Comparison of ENCODE assay signal across 9 mouse cellular contexts in the genomic region with DNA sequence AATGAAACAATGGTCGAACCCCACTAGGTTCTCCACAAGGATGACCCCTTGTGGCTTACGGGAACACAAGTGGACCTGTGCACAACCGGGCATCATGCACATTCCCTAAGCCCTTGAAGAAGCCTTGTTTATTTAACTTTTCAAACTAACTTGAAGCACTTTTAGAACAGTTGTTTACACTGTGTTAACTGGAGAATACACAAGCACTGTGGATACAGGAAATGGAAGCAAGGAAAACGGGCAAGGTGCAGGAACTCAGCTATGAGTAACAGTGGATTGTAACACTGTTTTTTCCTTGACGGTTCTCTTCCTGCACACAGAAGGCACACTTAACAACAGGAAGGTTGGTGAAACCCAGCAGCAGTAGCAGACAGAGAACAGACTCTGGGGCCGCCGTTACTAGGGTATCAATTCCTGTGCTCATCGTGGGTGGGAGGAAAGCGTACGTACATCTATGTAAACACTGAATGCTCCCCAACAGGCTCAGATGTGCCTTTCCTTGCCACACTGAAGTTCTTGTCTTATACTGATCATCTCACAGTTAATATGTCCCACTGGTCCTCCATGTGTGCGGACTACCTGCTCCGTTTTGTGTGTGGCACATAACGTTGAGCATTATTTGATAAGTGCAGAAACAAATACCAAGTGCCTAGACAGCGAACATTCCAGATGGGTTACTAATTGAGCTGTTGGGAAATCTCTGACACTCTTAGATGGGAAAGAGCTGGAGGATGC.
DNase-seq lines count a peak whose midpoint lies in the region; ATAC-seq and TF ChIP-seq lines count a peak whose summit lies in the region.
"Had no signal": no experiment of that assay in that cellular context is flagged by ENCODE, and none has a peak within 500 bp of the region (broad histone marks: within the 10 kb centered on the region; RNA-seq: fewer than 3 reads in every experiment).

No protein-coding gene starts in this region.

- no peak overlapping the region for H3K4me3 ChIP-seq in limb, embryonic 11.5 days (ENCODE audit: low read depth, low read length)
- no peak overlapping the region for H3K4me3 ChIP-seq in limb, embryonic 10.5 days
- no peak overlapping the region for H3K4me3 ChIP-seq in lung, embryonic 14.5 days (ENCODE audit: low read depth, low read length)
- H3K4me3 ChIP-seq in stomach, embryonic 14.5 days (ENCODE audit: low read depth, low read length): no peak overlapping the region
- H3K4me3 ChIP-seq in cerebellum, adult 2 months (replicated peaks; ENCODE audit: insufficient read depth, low read depth, low read length): no peak overlapping the region
- H3K4me3 ChIP-seq: embryonic facial prominence, embryonic 15.5 days had no signal

- H3K4me2 ChIP-seq in limb, embryonic 11.5 days (ENCODE audit: low read depth, severe bottlenecking): no peak overlapping the region
- H3K4me2 ChIP-seq in lung, embryonic 14.5 days: no peak overlapping the region
- H3K4me2 ChIP-seq in stomach, embryonic 14.5 days (replicated peaks; ENCODE audit: low read depth, low read length): no peak overlapping the region
- H3K4me2 ChIP-seq: embryonic facial prominence, embryonic 15.5 days had no signal

- 77% methylated on average over 14 of the region's 14 CpGs for WGBS in limb, embryonic 11.5 days
- WGBS in limb, embryonic 10.5 days: 77% methylated on average over 14 of the region's 14 CpGs
- 45% methylated on average over 14 of the region's 14 CpGs for WGBS in lung, embryonic 14.5 days
- 52% methylated on average over 14 of the region's 14 CpGs for WGBS in stomach, embryonic 14.5 days
- 79% methylated on average over 14 of the region's 14 CpGs for WGBS in cerebellum, adult 2 months

- H3K4me1 ChIP-seq in limb, embryonic 11.5 days (ENCODE audit: control insufficient read depth, insufficient read depth, low read length): no peaks in the 10 kb centered on the region
- 0 out of 2 replicates have a peak, but pooled peaks cover 3% of the 10 kb centered on the region for H3K4me1 ChIP-seq in limb, embryonic 10.5 days
- H3K4me1 ChIP-seq in lung, embryonic 14.5 days (ENCODE audit: insufficient read depth): peaks cover 2% of the 10 kb centered on the region; the same call in 1 of the 2 replicates
- H3K4me1 ChIP-seq in stomach, embryonic 14.5 days (ENCODE audit: control insufficient read depth, insufficient read depth, low read length): no peaks in the 10 kb centered on the region
- no peaks in the 10 kb centered on the region for H3K4me1 ChIP-seq in cerebellum, adult 2 months (ENCODE audit: control insufficient read depth, insufficient read depth, low read length)
- H3K4me1 ChIP-seq: embryonic facial prominence, embryonic 15.5 days had no signal

- DNase-seq in adrenal gland, postnatal 14 days: peak; percentile 9
- no peak for DNase-seq in adrenal gland, adult 18-20 months (ENCODE audit: low spot score in 2 of 2)
- no peak for DNase-seq in limb, embryonic 11.5 days (ENCODE audit: low spot score)
- DNase-seq in limb, embryonic 10.5 days (ENCODE audit: low spot score): no peak
- DNase-seq in lung, embryonic 14.5 days: peak; percentile 32
- DNase-seq in urinary bladder, postnatal 4 days (ENCODE audit: low spot score in 2 of 2): no peak
- no peak for DNase-seq in cerebellum, adult 2 months

- H3K27ac ChIP-seq in limb, embryonic 11.5 days (replicated peaks; ENCODE audit: low read depth, low read length): no peak overlapping the region
- H3K27ac ChIP-seq in limb, embryonic 10.5 days: no peak overlapping the region
- H3K27ac ChIP-seq in lung, embryonic 14.5 days (ENCODE audit: low read depth): 0 out of 2 replicates have a peak overlapping the region, but pooled peaks have one; percentile 38
- no peak overlapping the region for H3K27ac ChIP-seq in stomach, embryonic 14.5 days (ENCODE audit: low read length)
- no peak overlapping the region for H3K27ac ChIP-seq in cerebellum, adult 2 months (ENCODE audit: insufficient read depth, low read length)
- H3K27ac ChIP-seq: embryonic facial prominence, embryonic 15.5 days had no signal

- TF ChIP-seq CTCF in lung, embryonic 14.5 days (IDR thresholded peaks at IDR 0.05; ENCODE audit: low read depth): peak; percentile 32
- TF ChIP-seq CTCF in cerebellum, adult 2 months (IDR thresholded peaks at IDR 0.05; ENCODE audit: borderline replicate concordance, insufficient read depth, low read depth, low read length): no peak

- no peaks in the 10 kb centered on the region for H3K9me3 ChIP-seq in limb, embryonic 11.5 days (ENCODE audit: control insufficient read depth, low read length)
- H3K9me3 ChIP-seq in limb, embryonic 10.5 days (replicated peaks): no peaks in the 10 kb centered on the region
- no peaks in the 10 kb centered on the region for H3K9me3 ChIP-seq in lung, embryonic 14.5 days (ENCODE audit: low read depth, low read length)
- H3K9me3 ChIP-seq in stomach, embryonic 14.5 days (ENCODE audit: control insufficient read depth, low read depth, low read length): no peaks in the 10 kb centered on the region
- H3K9me3 ChIP-seq: embryonic facial prominence, embryonic 15.5 days had no signal

- TF ChIP-seq POLR2A in cerebellum, adult 2 months (IDR thresholded peaks at IDR 0.05; ENCODE audit: borderline replicate concordance, insufficient read depth, low read length): no peak

- 0 out of 2 replicates have a peak, but pooled peaks have one; percentile 35 for ATAC-seq in limb, embryonic 11.5 days (ENCODE audit: insufficient number of reproducible peaks, low FRiP score, low TSS enrichment, low read depth)
- peak; percentile 60 for ATAC-seq in lung, embryonic 14.5 days (ENCODE audit: insufficient read depth)
- ATAC-seq in stomach, embryonic 14.5 days (ENCODE audit: insufficient number of reproducible peaks, insufficient read depth, low FRiP score, low read depth): peak; percentile 10; the same call in 1 of the 2 replicates

- no peak overlapping the region for H3K9ac ChIP-seq in limb, embryonic 11.5 days (ENCODE audit: low read length)
- H3K9ac ChIP-seq in lung, embryonic 14.5 days: no peak overlapping the region; the same call in 1 of the 2 replicates
- no peak overlapping the region for H3K9ac ChIP-seq in stomach, embryonic 14.5 days (replicated peaks; ENCODE audit: low read depth, low read length)
- H3K9ac ChIP-seq: embryonic facial prominence, embryonic 15.5 days had no signal

- H3K36me3 ChIP-seq in limb, embryonic 11.5 days (ENCODE audit: control insufficient read depth, insufficient read depth, low read length): no peaks in the 10 kb centered on the region
- H3K36me3 ChIP-seq in limb, embryonic 10.5 days: no peaks in the 10 kb centered on the region
- no peaks in the 10 kb centered on the region for H3K36me3 ChIP-seq in lung, embryonic 14.5 days (ENCODE audit: insufficient read depth)
- no peaks in the 10 kb centered on the region for H3K36me3 ChIP-seq in stomach, embryonic 14.5 days (ENCODE audit: control insufficient read depth, insufficient read depth, low read length)
- H3K36me3 ChIP-seq: embryonic facial prominence, embryonic 15.5 days had no signal

- H3K27me3 ChIP-seq in limb, embryonic 11.5 days (ENCODE audit: control insufficient read depth, insufficient read depth, low read length): no peaks in the 10 kb centered on the region
- no peaks in the 10 kb centered on the region for H3K27me3 ChIP-seq in limb, embryonic 10.5 days (ENCODE audit: low read depth, poor library complexity, severe bottlenecking)
- H3K27me3 ChIP-seq in lung, embryonic 14.5 days (ENCODE audit: insufficient read depth, low read length): no peaks in the 10 kb centered on the region
- H3K27me3 ChIP-seq in stomach, embryonic 14.5 days (ENCODE audit: control insufficient read depth, insufficient read depth, low read length): no peaks in the 10 kb centered on the region
- H3K27me3 ChIP-seq in cerebellum, adult 2 months (ENCODE audit: control insufficient read depth, insufficient read depth, low read length): no peaks in the 10 kb centered on the region
- H3K27me3 ChIP-seq: embryonic facial prominence, embryonic 15.5 days had no signal

Comparison
In these comparisons a context has a peak if more than half of its experiments do, and no peak if none do; other contexts are left out.
1. DNase-seq: peak in adrenal gland, postnatal 14 days (single experiment) and lung, embryonic 14.5 days (single experiment); none in adrenal gland, adult 18-20 months (0 of 2), limb, embryonic 11.5 days (single experiment), limb, embryonic 10.5 days (single experiment), urinary bladder, postnatal 4 days (0 of 2) and cerebellum, adult 2 months (0 of 2).
2. ATAC-seq: peak in every context shown above with its lines; median percentile 60 in lung, embryonic 14.5 days; 35 in limb, embryonic 11.5 days; 10 in stomach, embryonic 14.5 days.